Mouse (Mus musculus): Measurements from ENCODE around the gene Rdh11. TPM values are rescaled to one million over a fixed set of nuclear protein-coding genes. Genes with fewer than 3 reads are reported as not detected.
A peak's percentile ranks its signal among the peaks of the same experiment; 100 is the strongest.

Gene Rdh11
- total RNA-seq, 2 experiments from 2014 or later, result 9.8 to 10.3 TPM

DNA sequence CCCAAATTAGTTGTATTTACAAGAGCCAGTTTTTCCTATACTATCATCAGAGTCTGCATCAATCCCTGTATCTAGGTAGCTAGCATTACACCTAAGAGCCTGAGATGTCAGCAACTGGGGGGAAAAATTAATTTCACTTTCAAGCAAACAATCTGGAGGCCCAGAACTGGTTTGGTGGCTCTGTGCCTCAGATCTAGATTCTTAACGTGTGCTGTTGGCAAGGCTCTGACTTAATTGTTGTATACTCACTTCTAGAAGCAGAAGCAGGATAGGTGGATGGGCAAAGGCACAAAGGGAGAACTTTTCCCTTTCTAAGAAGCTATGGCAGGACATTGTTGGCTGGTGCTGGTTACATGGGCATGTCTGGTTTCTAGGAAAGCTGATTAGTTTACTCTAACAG lies 52.7 kb downstream of the Rdh11 start:
- no peak for DNase-seq

GRCm38 (mm10) chr12:79138999-79139398 lies 53.1 kb downstream of the Rdh11 start:
- no peak for DNase-seq

DNA sequence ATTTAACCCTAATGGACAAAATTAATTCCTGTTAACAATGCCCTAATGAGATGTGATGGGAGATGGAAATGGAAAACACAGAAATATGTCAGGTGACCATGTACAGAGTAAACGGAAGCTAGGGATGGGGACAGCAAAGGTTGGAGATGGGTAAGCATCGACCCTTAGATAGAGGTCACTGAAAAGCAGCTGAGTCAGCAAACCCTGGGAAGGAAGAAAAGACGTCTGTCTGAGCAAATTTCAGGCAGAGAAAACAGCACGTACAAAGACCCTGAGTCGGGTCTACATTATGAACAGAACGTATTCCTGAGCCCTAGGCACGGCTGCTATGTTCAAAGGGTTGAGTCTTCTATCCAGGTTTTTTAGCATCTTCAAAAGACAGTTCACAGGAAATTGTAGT lies 55.1 kb downstream of the Rdh11 start:
- DNase-seq, result no peak

DNA sequence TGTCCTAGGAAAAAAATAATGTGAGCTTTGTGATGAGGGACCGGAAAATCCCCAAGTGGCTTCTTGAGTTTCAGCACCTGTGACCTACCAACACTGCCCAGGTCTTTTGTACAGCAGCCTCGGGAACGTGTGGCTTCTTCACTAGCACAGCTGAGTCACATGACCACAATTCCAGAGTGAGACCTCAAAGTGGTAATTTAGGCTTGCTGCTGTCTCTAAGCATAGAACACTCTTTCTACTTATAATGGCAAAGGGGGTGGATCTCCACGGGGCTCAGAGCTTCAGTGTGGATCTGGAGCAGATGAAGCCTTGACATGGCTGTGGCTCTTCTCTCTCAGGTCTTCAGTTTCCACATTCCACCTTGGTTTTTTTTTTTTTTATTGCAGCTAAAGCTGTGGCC lies 57.0 kb downstream of the Rdh11 start:
- DNase-seq, result no peak

DNA sequence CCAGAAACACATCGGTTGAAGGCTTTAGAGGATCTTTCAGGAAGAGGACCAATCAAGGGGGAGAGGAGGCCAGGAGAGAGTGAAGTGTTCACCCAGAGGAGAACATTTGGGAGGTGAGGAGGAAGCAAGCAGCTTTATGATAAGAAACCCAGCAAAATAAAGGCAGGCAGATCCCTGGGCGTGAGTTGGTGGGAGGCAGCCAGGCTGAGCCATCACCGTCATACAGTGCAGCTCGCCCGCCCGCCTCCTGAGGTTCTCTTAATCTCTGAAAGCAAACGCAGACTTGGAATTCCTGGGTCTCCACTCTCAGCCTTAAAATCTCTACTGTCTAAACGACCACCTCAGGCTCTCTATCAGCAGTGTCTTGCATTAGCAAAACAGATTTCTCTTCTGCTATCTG lies 57.4 kb downstream of the Rdh11 start:
- no peak for DNase-seq

DNA sequence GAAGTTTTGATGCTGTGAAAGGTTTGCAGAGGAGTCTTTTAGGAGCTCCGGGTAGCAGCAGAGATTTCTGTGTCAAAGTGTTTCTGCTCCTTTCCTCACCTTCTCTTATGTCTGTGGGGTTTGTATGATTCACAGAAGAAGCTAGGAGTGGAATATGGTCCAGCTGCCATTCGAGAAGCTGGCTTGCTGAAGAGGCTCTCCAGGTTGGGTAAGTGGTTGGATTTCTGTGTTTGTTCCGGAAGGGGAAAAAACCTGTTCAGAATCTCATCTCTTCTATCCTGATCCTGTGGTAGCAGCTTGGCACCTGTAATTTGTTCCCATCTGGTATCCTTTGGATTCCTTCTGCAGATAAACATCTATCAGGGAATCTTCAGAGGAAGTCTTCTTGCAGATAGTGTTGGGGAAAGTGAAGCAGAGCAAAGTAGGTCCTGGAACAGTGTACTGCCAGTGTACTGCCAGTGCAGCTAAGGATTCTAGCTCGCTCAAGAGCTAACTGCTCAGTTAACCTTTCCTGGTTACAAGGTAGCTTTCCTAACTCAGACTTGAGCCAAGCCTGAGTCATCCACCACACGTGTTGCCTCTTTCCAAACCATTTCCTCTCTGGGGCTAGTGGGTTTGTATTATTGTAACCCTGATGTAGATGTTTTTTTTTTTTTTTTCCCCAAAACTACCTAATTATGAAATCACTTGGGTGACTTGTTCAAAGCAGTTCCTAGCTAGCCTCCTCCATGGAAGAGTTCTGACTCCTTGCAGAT lies 60.2 kb downstream of the Rdh11 start:
- no peak for DNase-seq

DNA sequence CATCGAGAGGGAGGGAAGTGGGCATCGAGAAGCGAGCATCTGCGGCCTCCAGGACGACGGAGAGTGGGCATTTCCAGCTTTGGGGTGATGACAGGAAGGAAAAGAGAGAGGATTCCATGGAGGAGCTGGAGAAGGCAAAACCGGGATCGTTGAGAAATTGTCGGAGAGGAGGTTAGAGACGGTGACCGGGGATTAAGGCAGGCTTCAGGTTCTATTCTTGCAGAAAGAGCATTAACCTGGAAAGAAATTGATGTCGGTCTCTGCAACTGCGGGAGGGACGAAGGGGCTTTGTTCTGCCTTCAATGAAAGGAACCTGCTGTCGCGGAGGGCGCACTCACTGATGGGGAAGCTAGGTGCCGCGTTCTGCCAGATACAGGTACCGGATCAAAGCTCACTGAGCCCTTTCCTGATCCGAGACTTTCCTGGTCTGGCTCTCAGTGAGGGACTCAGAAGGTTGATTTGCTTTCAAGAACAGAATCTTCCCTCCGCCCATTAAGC lies 60.9 kb downstream of the Rdh11 start:
- no peak for DNase-seq

- DNase-seq, result peak; percentile 49
These were observed 61.6 kb downstream of the Rdh11 start, which contains the start of gene Arg2 for GRCm38 (mm10) chr12:79130299-79131177. Gene Arg2 (plus strand): TSS chr12:79130777.

Other genes with a start within 250 kb of the Rdh11 start
- gene Tmem229b, start 184.7 kb downstream of the Rdh11 start, total RNA-seq (2021), result 1 to 10 TPM; 3.1 to 3.8 TPM
- gene Plekhh1, start 163.1 kb downstream of the Rdh11 start, total RNA-seq (2021), result 10 to 100 TPM; 10.3 to 13.9 TPM
- gene Pigh, start 102.6 kb downstream of the Rdh11 start, total RNA-seq (2021), result 1 to 10 TPM; 3.8 to 4.4 TPM
- not detected for gene Arg2, start 61.5 kb downstream of the Rdh11 start, total RNA-seq (2021)
- 10 to 100 TPM; 57.5 to 60.4 TPM for gene Vti1b, start 19.6 kb downstream of the Rdh11 start, total RNA-seq (2021)
- not detected for gene Rdh12, start 16.6 kb upstream of the Rdh11 start, total RNA-seq (2021)
- gene Zfyve26, start 104.0 kb upstream of the Rdh11 start, total RNA-seq (2021), result 10 to 100 TPM; 16.3 to 18.5 TPM
- 1 to 10 TPM; 3.4 to 4.3 TPM for gene Rad51b, start 105.0 kb upstream of the Rdh11 start, total RNA-seq (2021)